Mouse (Mus musculus): ENCODE data around the gene Ccdc70.

- no peak for TF ChIP-seq CTCF (IDR thresholded peaks at IDR 0.05; ENCODE audit: control insufficient read depth, insufficient read depth, insufficient read length)
- no peak for TF ChIP-seq USF1 (IDR thresholded peaks at IDR 0.05; ENCODE audit: low read depth)
- TF ChIP-seq MAX (IDR thresholded peaks at IDR 0.05): no peak
- no peak for TF ChIP-seq MYOG (IDR thresholded peaks at IDR 0.05; ENCODE audit: control insufficient read depth, extremely low read depth, insufficient read length)
- no peak for TF ChIP-seq MYOD1 (IDR thresholded peaks at IDR 0.05; ENCODE audit: control insufficient read depth, insufficient read length, low read depth)
These were observed 12.2 kb downstream of the Ccdc70 start for GRCm38 (mm10) chr8:21981664-21982337.

All from C2C12 (cell line).